Mouse (Mus musculus): ENCODE results near the gene Ear1. TPM values are rescaled to one million over a fixed set of nuclear protein-coding genes. Genes with fewer than 3 reads are reported as not detected.
"Not testable (repeated sequence)": the region's sequence is repeated elsewhere in the genome, so short reads cannot be mapped to it uniquely, and the experiment has no call there.

The Ear1 gene
- not detected in 2 replicates for polyA plus RNA-seq (2014; fragmentation: Nextera tagmentation; extraction: Ambion mirVana)

GRCm38 (mm10) chr14:43875417-43875816 lies at the start of gene Ear1:
Ear1 (minus strand) TSS chr14:43875517.
- not testable (repeated sequence) for DNase-seq (ENCODE audit: low spot score); H3K9me3 ChIP-seq (ENCODE audit: control insufficient read depth, low read length); H3K4me1 ChIP-seq (replicated peaks; ENCODE audit: control insufficient read depth, insufficient read depth, low read length); H3K4me2 ChIP-seq (ENCODE audit: low read depth, low read length, severe bottlenecking); H3K27ac ChIP-seq (ENCODE audit: low read depth, low read length); H3K27me3 ChIP-seq (ENCODE audit: control insufficient read depth, insufficient read depth, low read length); H3K36me3 ChIP-seq (ENCODE audit: control insufficient read depth, insufficient read depth, low read length); H3K9ac ChIP-seq (ENCODE audit: low read length); H3K4me3 ChIP-seq (ENCODE audit: low read depth, low read length); ATAC-seq (replicated peaks; ENCODE audit: low FRiP score)
- 83% methylated on average over 2 of the region's 3 CpGs for WGBS

GRCm38 (mm10) chr14:43924688-43925403 lies 49.5 kb upstream of the Ear1 start, which contains the start of gene Gm8113:
Gm8113 (plus strand) TSS chr14:43925390.
- not testable (repeated sequence) for H3K9me3 ChIP-seq (ENCODE audit: control insufficient read depth, low read length); H3K36me3 ChIP-seq (ENCODE audit: control insufficient read depth, insufficient read depth, low read length); H3K27me3 ChIP-seq (ENCODE audit: control insufficient read depth, insufficient read depth, low read length); H3K4me1 ChIP-seq (replicated peaks; ENCODE audit: control insufficient read depth, insufficient read depth, low read length)
- peak within 1 kb of the TSS; percentile 46; the same call in 1 of the 2 replicates for H3K4me2 ChIP-seq (ENCODE audit: low read depth, low read length, severe bottlenecking)
- peak; percentile 100 for ATAC-seq (replicated peaks; ENCODE audit: low FRiP score)
- WGBS = 7% methylated on average over 10 of the region's 10 CpGs
- DNase-seq (ENCODE audit: low spot score) = peak; percentile 91
- H3K9ac ChIP-seq (ENCODE audit: low read length) = peak within 1 kb of the TSS; percentile 63
- peak within 1 kb of the TSS; percentile 89 for H3K27ac ChIP-seq (ENCODE audit: low read depth, low read length)
- peak within 1 kb of the TSS; percentile 35 for H3K4me3 ChIP-seq (ENCODE audit: low read depth, low read length)

GRCm38 (mm10) chr14:43923459-43923858 lies 48.1 kb upstream of the Ear1 start, which contains the start of gene Ear10:
Ear10 (minus strand) TSS chr14:43923559.
- H3K27me3 ChIP-seq (ENCODE audit: control insufficient read depth, insufficient read depth, low read length); H3K27ac ChIP-seq (ENCODE audit: low read depth, low read length); H3K9me3 ChIP-seq (ENCODE audit: control insufficient read depth, low read length); H3K36me3 ChIP-seq (ENCODE audit: control insufficient read depth, insufficient read depth, low read length); H3K4me3 ChIP-seq (ENCODE audit: low read depth, low read length); ATAC-seq (replicated peaks; ENCODE audit: low FRiP score); H3K4me2 ChIP-seq (ENCODE audit: low read depth, low read length, severe bottlenecking); H3K9ac ChIP-seq (ENCODE audit: low read length); H3K4me1 ChIP-seq (replicated peaks; ENCODE audit: control insufficient read depth, insufficient read depth, low read length); DNase-seq (ENCODE audit: low spot score): not testable (repeated sequence)
- 85% methylated on average over 3 of the region's 3 CpGs for WGBS

- not testable (repeated sequence) for ATAC-seq (replicated peaks; ENCODE audit: low FRiP score); H3K9ac ChIP-seq (ENCODE audit: low read length); H3K27me3 ChIP-seq (ENCODE audit: control insufficient read depth, insufficient read depth, low read length); H3K4me2 ChIP-seq (ENCODE audit: low read depth, low read length, severe bottlenecking); H3K36me3 ChIP-seq (ENCODE audit: control insufficient read depth, insufficient read depth, low read length); H3K4me3 ChIP-seq (ENCODE audit: low read depth, low read length); H3K27ac ChIP-seq (ENCODE audit: low read depth, low read length); H3K4me1 ChIP-seq (replicated peaks; ENCODE audit: control insufficient read depth, insufficient read depth, low read length); DNase-seq (ENCODE audit: low spot score); H3K9me3 ChIP-seq (ENCODE audit: control insufficient read depth, low read length)
These were observed 42.9 kb upstream of the Ear1 start for GRCm38 (mm10) chr14:43918214-43918613.

GRCm38 (mm10) chr14:43898577-43898976 lies 23.3 kb upstream of the Ear1 start:
- not testable (repeated sequence) for H3K9me3 ChIP-seq (ENCODE audit: control insufficient read depth, low read length); H3K4me3 ChIP-seq (ENCODE audit: low read depth, low read length); H3K27ac ChIP-seq (ENCODE audit: low read depth, low read length); H3K9ac ChIP-seq (ENCODE audit: low read length); ATAC-seq (replicated peaks; ENCODE audit: low FRiP score); DNase-seq (ENCODE audit: low spot score); H3K36me3 ChIP-seq (ENCODE audit: control insufficient read depth, insufficient read depth, low read length); H3K27me3 ChIP-seq (ENCODE audit: control insufficient read depth, insufficient read depth, low read length); H3K4me1 ChIP-seq (replicated peaks; ENCODE audit: control insufficient read depth, insufficient read depth, low read length); H3K4me2 ChIP-seq (ENCODE audit: low read depth, low read length, severe bottlenecking)
- WGBS = 88% methylated on average over 3 of the region's 3 CpGs

GRCm38 (mm10) chr14:43895357-43895756 lies 20.0 kb upstream of the Ear1 start:
- H3K4me2 ChIP-seq (ENCODE audit: low read depth, low read length, severe bottlenecking); DNase-seq (ENCODE audit: low spot score); H3K27me3 ChIP-seq (ENCODE audit: control insufficient read depth, insufficient read depth, low read length); H3K27ac ChIP-seq (ENCODE audit: low read depth, low read length); H3K4me1 ChIP-seq (replicated peaks; ENCODE audit: control insufficient read depth, insufficient read depth, low read length); H3K36me3 ChIP-seq (ENCODE audit: control insufficient read depth, insufficient read depth, low read length); H3K9me3 ChIP-seq (ENCODE audit: control insufficient read depth, low read length); H3K4me3 ChIP-seq (ENCODE audit: low read depth, low read length); H3K9ac ChIP-seq (ENCODE audit: low read length); ATAC-seq (replicated peaks; ENCODE audit: low FRiP score): not testable (repeated sequence)
- 33% methylated on average over 1 of the region's 2 CpGs for WGBS

- H3K9ac ChIP-seq (ENCODE audit: low read length); ATAC-seq (replicated peaks; ENCODE audit: low FRiP score); H3K27me3 ChIP-seq (ENCODE audit: control insufficient read depth, insufficient read depth, low read length); H3K9me3 ChIP-seq (ENCODE audit: control insufficient read depth, low read length); H3K4me2 ChIP-seq (ENCODE audit: low read depth, low read length, severe bottlenecking); H3K36me3 ChIP-seq (ENCODE audit: control insufficient read depth, insufficient read depth, low read length); H3K27ac ChIP-seq (ENCODE audit: low read depth, low read length); H3K4me1 ChIP-seq (replicated peaks; ENCODE audit: control insufficient read depth, insufficient read depth, low read length); DNase-seq (ENCODE audit: low spot score); H3K4me3 ChIP-seq (ENCODE audit: low read depth, low read length): not testable (repeated sequence)
- WGBS = 92% methylated on average over 1 of the region's 1 CpGs
These were observed 16.0 kb upstream of the Ear1 start for GRCm38 (mm10) chr14:43891288-43891687.

- not testable (repeated sequence) for H3K4me2 ChIP-seq (ENCODE audit: low read depth, low read length, severe bottlenecking); H3K27ac ChIP-seq (ENCODE audit: low read depth, low read length); H3K4me1 ChIP-seq (replicated peaks; ENCODE audit: control insufficient read depth, insufficient read depth, low read length); H3K9ac ChIP-seq (ENCODE audit: low read length); H3K9me3 ChIP-seq (ENCODE audit: control insufficient read depth, low read length); H3K36me3 ChIP-seq (ENCODE audit: control insufficient read depth, insufficient read depth, low read length); DNase-seq (ENCODE audit: low spot score); ATAC-seq (replicated peaks; ENCODE audit: low FRiP score); H3K27me3 ChIP-seq (ENCODE audit: control insufficient read depth, insufficient read depth, low read length); H3K4me3 ChIP-seq (ENCODE audit: low read depth, low read length)
- WGBS = 50% methylated on average over 1 of the region's 1 CpGs
These were observed 10.9 kb upstream of the Ear1 start for GRCm38 (mm10) chr14:43886235-43886634.

- H3K4me3 ChIP-seq (ENCODE audit: low read depth, low read length); H3K9ac ChIP-seq (ENCODE audit: low read length); DNase-seq (ENCODE audit: low spot score); H3K27ac ChIP-seq (ENCODE audit: low read depth, low read length); H3K9me3 ChIP-seq (ENCODE audit: control insufficient read depth, low read length); H3K36me3 ChIP-seq (ENCODE audit: control insufficient read depth, insufficient read depth, low read length); H3K4me2 ChIP-seq (ENCODE audit: low read depth, low read length, severe bottlenecking); ATAC-seq (replicated peaks; ENCODE audit: low FRiP score); H3K27me3 ChIP-seq (ENCODE audit: control insufficient read depth, insufficient read depth, low read length); H3K4me1 ChIP-seq (replicated peaks; ENCODE audit: control insufficient read depth, insufficient read depth, low read length): not testable (repeated sequence)
- WGBS = 92% methylated on average over 5 of the region's 5 CpGs
These were observed 4.7 kb upstream of the Ear1 start for GRCm38 (mm10) chr14:43879966-43880545.
